Mouse (Mus musculus) kidney, adult 2 months (tissue): ENCODE results near the gene Lage3.

ENCODE experiments used
- CTCF ChIP-seq: fragments of 200-500 bp; conservative IDR thresholded peaks from 2 replicates; pipeline ENCODE4 v1.5.1; 2011; ENCODE audit warnings: low read depth, mild to moderate bottlenecking, control low read depth, low read length, moderate library complexity, mixed read lengths; ENCODE audit not compliant: insufficient read depth, insufficient read length
- POLR2A ChIP-seq: fragments of 200-500 bp; IDR thresholded peaks from one replicate; pipeline ENCODE4 v1.6.1; 2011; ENCODE audit warnings: low read depth, low read length, control low read depth

DNA sequence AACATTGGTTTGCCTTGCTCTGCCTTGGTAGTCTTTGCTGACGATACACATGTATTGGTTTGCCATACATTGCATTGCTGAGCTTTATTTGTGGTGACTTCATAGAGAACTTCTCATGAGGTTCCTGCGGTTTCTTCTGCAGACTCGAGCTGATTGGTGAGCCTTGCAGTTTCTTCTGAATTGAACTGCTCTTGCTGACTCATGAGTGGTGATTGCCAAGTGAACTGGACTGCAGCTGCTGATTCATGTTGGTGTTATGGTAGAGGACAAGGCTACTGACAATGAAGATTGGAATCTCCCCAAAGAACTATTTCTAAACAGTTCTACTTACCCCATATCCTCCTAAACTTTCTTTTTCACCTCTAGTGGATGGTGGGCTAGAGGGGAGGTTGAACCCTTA is 46.7 kb upstream of the Lage3 start:
- TF ChIP-seq POLR2A = no peak
- TF ChIP-seq CTCF = no peak
